Mouse (Mus musculus) midbrain, postnatal 0 days (tissue): ENCODE data around the gene Nxn. TPM values are rescaled to one million over a fixed set of nuclear protein-coding genes. Genes with fewer than 3 reads are reported as not detected.
A peak's percentile ranks its signal among the peaks of the same experiment; 100 is the strongest.

Experiments
- ATAC-seq: fragments of 200-750 bp; cut with Nextera tagmentation; 2 replicates; pipeline ENCODE4 v1.8.0; 2017; ENCODE audit warnings: moderate number of reproducible peaks, mild to moderate bottlenecking, moderate TSS enrichment, moderate library complexity; ENCODE audit not compliant: low FRiP score
- DNase-seq: peaks from one replicate; pipeline ENCODE4 v3.0.0-alpha.2; 2015; ENCODE audit warnings: low spot score
- H3K27ac ChIP-seq: fragments of 300-500 bp; sonication (generic); 2 replicates; pipeline ENCODE4 v1.5.1; 2014; ENCODE audit warnings: low read depth, mild to moderate bottlenecking, low read length, mixed read lengths
- H3K27me3 ChIP-seq: fragments of 300-500 bp; sonication (generic); 2 replicates; pipeline ENCODE4 v1.6.1; 2014; ENCODE audit warnings: low read length, control low read depth, mixed read lengths; ENCODE audit not compliant: insufficient read depth
- H3K36me3 ChIP-seq: fragments of 300-500 bp; sonication (generic); 2 replicates; pipeline ENCODE4 v1.6.1; 2014; ENCODE audit warnings: low read length, control low read depth, mixed read lengths; ENCODE audit not compliant: insufficient read depth
- H3K4me1 ChIP-seq: fragments of 300-500 bp; sonication (generic); 2 replicates; pipeline ENCODE4 v1.6.1; 2014; ENCODE audit warnings: mild to moderate bottlenecking, control low read depth, antibody characterized with exemption, low read length, mixed read lengths; ENCODE audit not compliant: insufficient read depth
- H3K4me2 ChIP-seq: fragments of 300-500 bp; sonication (generic); 2 replicates; pipeline ENCODE4 v1.6.1; 2014; ENCODE audit warnings: low read depth, mild to moderate bottlenecking, low read length, mixed read lengths; ENCODE audit not compliant: poor library complexity, severe bottlenecking
- H3K4me3 ChIP-seq: fragments of 300-500 bp; sonication (generic); 2 replicates; pipeline ENCODE4 v1.5.1; 2014; ENCODE audit warnings: low read depth, mild to moderate bottlenecking, low read length, moderate library complexity
- H3K9ac ChIP-seq: fragments of 300-500 bp; sonication (generic); replicated peaks from 2 replicates; pipeline ENCODE4 v1.6.1; 2014; ENCODE audit warnings: mild to moderate bottlenecking, low read length, moderate library complexity, mixed read lengths; ENCODE audit not compliant: poor library complexity, severe bottlenecking
- H3K9me3 ChIP-seq: fragments of 300-500 bp; sonication (generic); 2 replicates; pipeline ENCODE4 v1.6.1; 2016; ENCODE audit warnings: low read length, control low read depth
- CTCF ChIP-seq: IDR thresholded peaks from 2 replicates; pipeline ENCODE4 v1.5.1; 2016; ENCODE audit warnings: antibody characterized with exemption, mild to moderate bottlenecking
- WGBS: fragments of 180-500 bp; shearing (Covaris S2); extraction: QIAGEN DNeasy Blood & Tissue Kit; methylation state at CpG from one replicate; pipeline ENCODE4 v1.1.7; 2014; 5-methylcytosine and 5-hydroxymethylcytosine counted together
- polyA plus RNA-seq: library from polyadenylated mRNA; unstranded; fragments of >200 nt; fragmentation: Nextera tagmentation; extraction: Ambion mirVana; gene quantifications from 2 replicates; pipeline ENCODE4 v1.2.1, GENCODE M21; 2015
- total RNA-seq: library from RNA; depleted of rRNA; stranded (reverse); fragments of >200 nt; gene quantifications from 2 replicates; pipeline ENCODE4 v1.2.3, GENCODE M21; 2014

The Nxn gene
- total and polyA plus RNA-seq, 2 experiments from 2014 or later = 15.2 to 32.2 TPM

DNA sequence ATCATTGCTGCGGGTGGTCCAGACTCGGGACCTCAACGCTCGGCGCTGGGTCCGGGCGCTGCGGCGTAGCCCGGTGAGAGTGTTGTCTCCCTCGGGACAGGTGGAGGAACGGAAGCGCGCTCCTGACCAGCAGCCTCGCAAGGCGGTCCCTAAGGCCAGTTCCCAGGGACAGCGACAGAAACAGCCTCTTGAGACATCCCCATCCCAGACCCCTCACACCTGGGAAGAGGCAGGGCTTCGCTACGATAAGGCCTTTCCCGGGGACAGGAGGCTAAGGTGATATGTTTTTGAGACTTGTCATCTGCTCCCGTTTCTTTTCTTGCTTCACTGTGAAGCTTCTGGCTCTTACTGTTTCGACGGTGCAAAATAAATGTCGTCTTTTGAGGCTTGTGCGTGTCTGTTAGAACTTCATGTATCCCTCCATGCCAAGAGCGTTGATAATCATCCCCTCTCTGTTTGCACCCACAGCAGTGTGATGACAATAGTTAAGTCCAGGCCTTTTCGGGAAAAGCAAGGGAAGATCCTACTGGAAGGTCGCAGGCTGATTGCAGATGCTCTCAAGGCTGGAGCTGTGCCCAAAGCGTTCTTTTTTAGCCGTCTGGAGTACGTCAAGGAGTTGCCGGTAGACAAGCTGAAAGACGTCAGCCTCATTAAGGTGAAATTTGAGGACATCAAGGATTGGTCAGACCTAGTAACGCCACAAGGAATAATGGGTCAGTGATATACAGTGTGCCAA lies 155.0 kb downstream of the Nxn start:
- Histone ChIP-seq H3K9me3 (no peaks in the 10 kb centered on the region), H3K9ac (peak overlapping the region; percentile 90), H3K27ac (peak overlapping the region; percentile 92), H3K4me3 (peak overlapping the region; percentile 86), H3K4me2 (peak overlapping the region; percentile 79), H3K36me3 (peaks cover 16% of the 10 kb centered on the region), H3K27me3 (no peaks in the 10 kb centered on the region), H3K4me1 (peaks cover 5% of the 10 kb centered on the region; the same call in 1 of the 2 replicates)
- DNase-seq (no peak), ATAC-seq (no peak)
- no peak for TF ChIP-seq CTCF
- 3% methylated on average over 34 of the region's 34 CpGs for WGBS

DNA sequence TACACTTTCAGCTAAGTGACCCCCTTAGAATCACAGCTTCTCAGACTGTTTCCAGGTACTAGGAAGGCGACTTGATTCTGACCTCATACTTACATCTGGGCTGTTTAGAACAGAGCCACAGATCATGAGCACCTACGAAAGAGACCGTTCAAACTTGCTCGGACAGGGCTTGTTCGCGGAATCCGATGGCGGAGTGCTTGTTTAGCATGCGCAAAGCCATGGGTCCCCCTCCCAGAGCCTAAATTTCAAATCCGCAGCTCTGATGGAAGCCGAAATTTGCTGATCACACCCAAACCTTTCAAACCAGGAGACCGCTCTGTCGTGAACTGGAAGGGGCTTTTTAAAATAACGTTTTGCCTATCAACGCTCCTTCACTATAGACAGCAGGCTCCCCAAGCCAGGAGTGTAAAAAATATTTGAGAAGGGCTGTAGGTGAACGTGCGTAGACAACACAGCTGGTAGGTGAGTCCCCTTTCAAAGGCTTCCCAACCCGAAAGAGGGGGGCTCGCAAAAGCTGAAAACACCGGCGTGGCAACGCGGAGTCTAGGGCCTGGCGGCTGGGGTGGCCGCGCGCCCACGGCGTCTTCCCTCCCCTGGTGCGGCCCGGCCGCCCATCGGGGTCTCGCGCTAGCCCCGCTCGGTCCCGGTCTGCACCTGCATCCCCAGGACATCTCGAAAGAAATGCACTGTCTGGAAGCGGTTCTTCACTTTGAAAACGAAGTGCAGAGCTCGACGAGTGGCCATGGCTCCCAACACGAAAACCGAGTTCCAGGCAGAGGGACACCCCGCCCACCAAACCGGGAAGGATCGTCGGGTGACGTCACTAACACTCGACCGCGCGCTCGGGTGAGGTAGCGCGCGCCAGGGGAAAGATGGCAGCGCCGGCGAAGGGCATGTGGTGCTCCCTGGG lies 155.8 kb downstream of the Nxn start, which contains the start of the genes Mrm3 and Glod4:
Gene Mrm3 (plus strand): TSS at position 815 of the 910 bp plus-strand sequence.
Gene Glod4 (minus strand): TSS at position 825 of the 910 bp plus-strand sequence.
- peak within 1 kb of the TSS; percentile 79 for H3K4me2 ChIP-seq
- no peak for TF ChIP-seq CTCF
- H3K9me3 ChIP-seq = no peaks in the 10 kb centered on the region
- peak within 1 kb of the TSS; percentile 90 for H3K9ac ChIP-seq
- peaks cover 12% of the 10 kb centered on the region; the same call in 1 of the 2 replicates for H3K36me3 ChIP-seq
- peak; percentile 87 for ATAC-seq
- H3K4me1 ChIP-seq = peaks cover 5% of the 10 kb centered on the region; the same call in 1 of the 2 replicates
- H3K4me3 ChIP-seq = peak within 1 kb of the TSS; percentile 86
- under 1% methylated on average over 56 of the region's 61 CpGs for WGBS
- DNase-seq = peak; percentile 95
- H3K27ac ChIP-seq = peak within 1 kb of the TSS; percentile 92
- no peaks in the 10 kb centered on the region for H3K27me3 ChIP-seq

DNA sequence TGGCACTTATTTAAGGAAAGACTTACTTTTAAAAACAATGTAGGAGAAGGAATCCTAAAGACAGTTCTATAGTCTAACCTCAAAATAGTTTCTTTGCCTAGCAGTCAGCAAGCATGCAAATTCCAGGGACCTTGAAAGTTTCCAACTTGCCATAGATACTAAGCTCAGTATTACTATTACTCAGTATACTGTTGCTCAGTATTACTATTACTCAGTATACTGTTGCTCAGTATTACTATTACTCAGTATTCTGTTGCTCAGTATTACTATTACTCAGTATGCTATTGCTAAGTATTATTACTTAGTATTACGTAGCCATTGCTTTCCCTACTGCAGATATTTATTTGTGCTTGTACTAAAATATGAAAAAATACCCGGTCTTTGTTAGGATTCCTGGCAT lies 159.2 kb downstream of the Nxn start:
- ATAC-seq (no peak), DNase-seq (no peak)
- no peak overlapping the region for H3K9ac ChIP-seq
- no peaks in the 10 kb centered on the region for H3K27me3 ChIP-seq
- H3K4me2 ChIP-seq = no peak overlapping the region
- WGBS = 99% methylated on average over 2 of the region's 2 CpGs
- peaks cover 5% of the 10 kb centered on the region; the same call in 1 of the 2 replicates for H3K4me1 ChIP-seq
- no peak overlapping the region for H3K27ac ChIP-seq
- TF ChIP-seq CTCF = no peak
- no peak overlapping the region for H3K4me3 ChIP-seq
- peaks cover 32% of the 10 kb centered on the region for H3K36me3 ChIP-seq
- no peaks in the 10 kb centered on the region for H3K9me3 ChIP-seq

DNA sequence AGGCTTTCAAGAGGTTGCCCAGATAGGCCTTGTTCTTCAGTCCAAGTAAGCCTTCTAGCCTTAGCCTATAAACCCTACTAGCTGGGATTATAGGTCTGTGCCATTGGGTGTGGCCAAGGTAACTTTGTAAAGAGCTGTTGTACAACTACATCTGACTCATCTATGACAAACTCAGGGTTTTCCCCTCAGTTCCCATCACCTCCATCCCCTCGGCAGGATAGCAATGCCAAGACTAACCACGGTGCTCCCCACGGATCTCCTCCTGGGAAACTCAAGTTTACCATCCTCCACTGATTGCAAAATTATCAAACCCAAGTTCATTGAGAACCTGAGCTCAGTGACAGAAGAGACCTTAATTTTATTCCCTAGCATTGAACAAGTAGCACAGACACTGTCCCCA lies 162.8 kb downstream of the Nxn start:
- no peak for TF ChIP-seq CTCF
- Histone ChIP-seq H3K27ac (no peak overlapping the region), H3K4me1 (no peaks in the 10 kb centered on the region), H3K9me3 (no peaks in the 10 kb centered on the region), H3K9ac (no peak overlapping the region), H3K27me3 (no peaks in the 10 kb centered on the region), H3K4me2 (no peak overlapping the region), H3K4me3 (no peak overlapping the region), H3K36me3 (peaks cover 61% of the 10 kb centered on the region)
- DNase-seq (no peak), ATAC-seq (no peak)
- WGBS = 92% methylated on average over 3 of the region's 3 CpGs

DNA sequence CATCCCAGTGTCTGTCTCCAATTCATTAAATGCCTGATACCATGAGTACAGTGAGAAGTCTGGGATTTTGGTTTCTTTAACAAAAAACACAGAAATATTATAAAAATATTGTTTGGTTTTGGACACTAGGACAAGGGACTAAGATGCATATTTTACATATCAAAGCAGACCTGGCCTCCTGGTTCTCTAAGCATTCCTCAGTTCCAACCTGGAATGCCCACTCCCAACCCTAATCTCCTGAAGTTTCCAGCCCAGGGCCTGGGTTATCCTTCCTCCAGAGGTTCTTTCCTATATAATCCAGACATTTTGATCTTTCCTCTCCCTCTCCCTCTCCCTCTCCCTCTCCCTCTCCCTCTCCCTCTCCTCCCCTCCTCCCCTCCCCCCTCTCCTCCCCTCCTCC lies 173.9 kb downstream of the Nxn start:
- Histone ChIP-seq H3K27ac (no peak overlapping the region), H3K4me2 (no peak overlapping the region), H3K9ac (no peak overlapping the region), H3K36me3 (peaks cover 13% of the 10 kb centered on the region; the same call in 1 of the 2 replicates), H3K27me3 (no peaks in the 10 kb centered on the region), H3K4me3 (no peak overlapping the region), H3K4me1 (no peaks in the 10 kb centered on the region), H3K9me3 (no peaks in the 10 kb centered on the region)
- DNase-seq (no peak), ATAC-seq (no peak)
- TF ChIP-seq CTCF = no peak
